Mouse (Mus musculus): ENCODE results near the gene Olfr1564. TPM values are rescaled to one million over a fixed set of nuclear protein-coding genes. Genes with fewer than 3 reads are reported as not detected.
"Not testable (repeated sequence)": the region's sequence is repeated elsewhere in the genome, so short reads cannot be mapped to it uniquely, and the experiment has no call there.

Gene Olfr1564
- not detected in 2 replicates for polyA plus RNA-seq (2012)

DNA sequence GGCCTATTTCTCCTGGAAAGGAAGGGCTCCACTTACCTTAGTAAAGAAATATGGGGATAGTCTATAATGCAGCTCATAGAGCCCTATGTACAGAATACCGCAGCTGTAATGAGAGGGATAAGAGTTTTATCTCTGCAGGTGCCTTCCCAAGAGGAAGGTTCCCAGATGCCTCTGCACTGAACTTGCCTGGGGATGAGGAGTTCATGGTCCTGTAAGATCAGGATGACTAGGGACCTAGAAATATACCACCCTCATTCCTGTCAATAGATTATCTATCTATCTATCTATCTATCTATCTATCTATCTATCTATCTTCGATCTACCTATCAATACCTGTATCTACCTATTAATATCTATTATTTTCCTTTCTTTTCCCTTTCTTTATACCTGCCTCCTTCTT lies at the start of gene Olfr1564:
TSS of gene Olfr1564 (minus strand) at position 101 of the 400 bp plus-strand sequence.
- Histone ChIP-seq H3K36me3 (ENCODE audit: control insufficient read depth) (no peaks in the 10 kb centered on the region), H3K27me3 (ENCODE audit: control insufficient read depth) (no peaks in the 10 kb centered on the region), H3K9me3 (ENCODE audit: control insufficient read depth, low read length) (peaks cover 7% of the 10 kb centered on the region), H3K4me1 (ENCODE audit: control insufficient read depth) (no peaks in the 10 kb centered on the region), H3K4me3 (replicated peaks) (no peak within 1 kb of the TSS)
- TF ChIP-seq GATA1 (IDR thresholded peaks at IDR 0.05; ENCODE audit: low read length) (no peak), TAL1 (IDR thresholded peaks at IDR 0.05; ENCODE audit: low read length) (no peak)

- H3K27me3 ChIP-seq (ENCODE audit: control insufficient read depth) = peaks cover 11% of the 10 kb centered on the region
- TF ChIP-seq GATA1 (IDR thresholded peaks at IDR 0.05; ENCODE audit: low read length) = no peak
- no peak for TF ChIP-seq TAL1 (IDR thresholded peaks at IDR 0.05; ENCODE audit: low read length)
- H3K9me3 ChIP-seq (ENCODE audit: control insufficient read depth, low read length) = peaks cover 4% of the 10 kb centered on the region; the same call in 1 of the 2 replicates
- no peak overlapping the region for H3K4me3 ChIP-seq (replicated peaks)
- no peaks in the 10 kb centered on the region for H3K36me3 ChIP-seq (ENCODE audit: control insufficient read depth)
- no peaks in the 10 kb centered on the region for H3K4me1 ChIP-seq (ENCODE audit: control insufficient read depth)
Measured at GRCm38 (mm10) chr17:33268907-33269306, 47.4 kb upstream of the Olfr1564 start.

- Histone ChIP-seq H3K4me1 (ENCODE audit: control insufficient read depth) (no peaks in the 10 kb centered on the region), H3K4me3 (replicated peaks) (no peak within 1 kb of the TSS), H3K9me3 (ENCODE audit: control insufficient read depth, low read length) (no peaks in the 10 kb centered on the region), H3K27me3 (ENCODE audit: control insufficient read depth) (peaks cover 8% of the 10 kb centered on the region), H3K36me3 (ENCODE audit: control insufficient read depth) (no peaks in the 10 kb centered on the region)
- TF ChIP-seq GATA1 (IDR thresholded peaks at IDR 0.05; ENCODE audit: low read length) (no peak), TAL1 (IDR thresholded peaks at IDR 0.05; ENCODE audit: low read length) (no peak)
Measured at GRCm38 (mm10) chr17:33264376-33264775, 42.9 kb upstream of the Olfr1564 start, which contains the start of gene Olfr63. Olfr63 (plus strand) TSS chr17:33264676.

- not testable (repeated sequence) for H3K9me3 ChIP-seq (ENCODE audit: control insufficient read depth, low read length); H3K4me1 ChIP-seq (ENCODE audit: control insufficient read depth); H3K4me3 ChIP-seq (replicated peaks); H3K36me3 ChIP-seq (ENCODE audit: control insufficient read depth); H3K27me3 ChIP-seq (ENCODE audit: control insufficient read depth)
Measured at GRCm38 (mm10) chr17:33255319-33255657, 33.8 kb upstream of the Olfr1564 start.

GRCm38 (mm10) chr17:33254530-33255318 lies 33.2 kb upstream of the Olfr1564 start, which contains the start of gene Zfp955a:
Zfp955a (minus strand) TSS chr17:33255145.
- not testable (repeated sequence) for H3K36me3 ChIP-seq (ENCODE audit: control insufficient read depth); H3K4me1 ChIP-seq (ENCODE audit: control insufficient read depth); H3K27me3 ChIP-seq (ENCODE audit: control insufficient read depth); H3K9me3 ChIP-seq (ENCODE audit: control insufficient read depth, low read length); H3K4me3 ChIP-seq (replicated peaks)

DNA sequence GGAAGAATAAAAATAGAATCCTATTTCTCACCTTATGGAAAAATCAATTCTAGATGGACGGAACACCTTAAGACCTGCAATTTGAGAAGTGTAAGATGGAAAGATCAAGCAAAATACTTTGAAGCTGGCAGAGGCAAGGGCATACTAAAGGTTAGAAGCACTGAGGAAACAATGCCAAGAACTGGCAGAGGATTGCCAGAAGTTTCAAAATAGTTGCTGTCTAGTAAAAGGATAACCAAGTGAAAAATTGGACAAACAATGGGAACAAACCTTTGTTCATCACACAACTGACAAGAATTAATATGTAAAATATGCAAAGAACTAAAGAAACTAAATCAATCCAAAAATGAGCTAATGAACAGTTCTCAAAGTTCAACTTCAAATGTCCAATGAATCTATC lies 15.2 kb upstream of the Olfr1564 start:
- not testable (repeated sequence) for H3K9me3 ChIP-seq (ENCODE audit: control insufficient read depth, low read length); H3K36me3 ChIP-seq (ENCODE audit: control insufficient read depth); H3K4me3 ChIP-seq (replicated peaks); H3K27me3 ChIP-seq (ENCODE audit: control insufficient read depth); H3K4me1 ChIP-seq (ENCODE audit: control insufficient read depth)

DNA sequence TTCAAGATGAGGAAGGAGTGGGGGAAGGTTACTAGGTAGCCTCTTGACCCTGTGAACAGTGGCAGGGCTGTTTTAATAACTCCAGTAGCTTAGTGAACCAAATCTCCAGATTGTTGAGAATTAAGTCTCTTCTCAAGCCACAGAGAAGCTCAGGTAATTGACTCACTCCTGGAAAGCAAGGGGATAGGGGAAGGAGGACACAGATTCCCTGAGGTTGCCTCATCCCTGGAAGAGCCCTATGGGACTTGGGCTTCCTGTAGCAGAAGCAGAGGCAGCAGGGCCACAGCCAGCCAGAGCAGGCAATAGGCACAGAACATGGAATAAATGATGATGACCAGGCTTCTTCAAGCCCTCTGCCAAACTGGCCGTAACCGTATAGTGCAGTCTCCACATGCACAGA lies 30.5 kb downstream of the Olfr1564 start, which contains the start of gene Olfr239:
TSS of gene Olfr239 (plus strand) at position 301 of the 400 bp plus-strand sequence.
- not testable (repeated sequence) for H3K36me3 ChIP-seq (ENCODE audit: control insufficient read depth); H3K27me3 ChIP-seq (ENCODE audit: control insufficient read depth); H3K4me3 ChIP-seq (replicated peaks); H3K4me1 ChIP-seq (ENCODE audit: control insufficient read depth); H3K9me3 ChIP-seq (ENCODE audit: control insufficient read depth, low read length)

DNA sequence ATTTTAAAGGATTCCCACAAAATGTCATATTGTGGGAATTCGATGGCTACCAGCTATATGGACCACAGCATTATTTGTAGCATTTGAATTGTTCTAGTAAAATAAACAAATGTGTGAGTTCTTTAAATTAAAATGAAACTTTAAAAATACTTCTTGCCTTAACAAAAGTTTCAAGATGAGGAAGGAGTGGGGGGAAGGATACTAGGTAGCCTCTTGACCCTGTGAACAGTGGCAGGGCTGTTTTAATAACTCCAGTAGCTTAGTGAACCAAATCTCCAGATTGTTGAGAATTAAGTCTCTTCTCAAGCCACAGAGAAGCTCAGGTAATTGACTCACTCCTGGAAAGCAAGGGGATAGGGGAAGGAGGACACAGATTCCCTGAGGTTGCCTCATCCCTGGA lies 53.3 kb downstream of the Olfr1564 start, which contains the start of gene Olfr55:
TSS of gene Olfr55 (plus strand) at position 301 of the 400 bp plus-strand sequence.
- not testable (repeated sequence) for H3K4me3 ChIP-seq (replicated peaks); H3K27me3 ChIP-seq (ENCODE audit: control insufficient read depth)

More for the DNA sequence above, 53.3 kb downstream of the Olfr1564 start, which contains the start of gene Olfr55:
- not testable (repeated sequence) for H3K9me3 ChIP-seq (ENCODE audit: control insufficient read depth, low read length); H3K36me3 ChIP-seq (ENCODE audit: control insufficient read depth); H3K4me1 ChIP-seq (ENCODE audit: control insufficient read depth)

Other genes with a start within 250 kb of the Olfr1564 start
- 0.02 and 0.03 TPM in 2 replicates for gene Zfp952, start 228.6 kb downstream of the Olfr1564 start, polyA plus RNA-seq (2012)
- not detected in 2 replicates for gene Zfp763, start 188.3 kb downstream of the Olfr1564 start, polyA plus RNA-seq (2012)
- not detected in 2 replicates for gene 4921501E09Rik, start 153.6 kb downstream of the Olfr1564 start, polyA plus RNA-seq (2012)
- gene Zfp563, start 132.4 kb downstream of the Olfr1564 start, polyA plus RNA-seq (2012) = not detected in 2 replicates
- not detected in 2 replicates for gene Morc2b, start 82.0 kb downstream of the Olfr1564 start, polyA plus RNA-seq (2012)
- gene Olfr55, start 53.2 kb downstream of the Olfr1564 start, polyA plus RNA-seq (2012) = not detected in 2 replicates
- gene Olfr239, start 30.4 kb downstream of the Olfr1564 start, polyA plus RNA-seq (2012) = not detected in 2 replicates
- 0.02 TPM in 1 of 2 replicates, not detected in the other for gene Zfp955a, start 33.5 kb upstream of the Olfr1564 start, polyA plus RNA-seq (2012)
- gene Olfr63, start 43.0 kb upstream of the Olfr1564 start, polyA plus RNA-seq (2012) = not detected in 2 replicates
- 0.01 and 0.02 TPM in 2 replicates for gene Zfp955b, start 67.9 kb upstream of the Olfr1564 start, polyA plus RNA-seq (2012)
- gene Zfp81, start 137.2 kb upstream of the Olfr1564 start, polyA plus RNA-seq (2012) = 0.03 TPM in 1 of 2 replicates, not detected in the other
- gene Zfp101, start 173.0 kb upstream of the Olfr1564 start, polyA plus RNA-seq (2012) = 0.04 and 0.07 TPM in 2 replicates
- gene Actl9, start 211.2 kb upstream of the Olfr1564 start, polyA plus RNA-seq (2012) = not detected in 2 replicates